Mouse (Mus musculus) limb, embryonic 14.5 days (tissue): ENCODE results near the gene Ror2. TPM values are rescaled to one million over a fixed set of nuclear protein-coding genes. Genes with fewer than 3 reads are reported as not detected.

ENCODE experiments used
- ATAC-seq: fragments of 200-750 bp; cut with Nextera tagmentation; 2 replicates; pipeline ENCODE4 v1.8.0; 2017; ENCODE audit warnings: low read depth, moderate number of reproducible peaks, moderate TSS enrichment; ENCODE audit not compliant: low FRiP score
- DNase-seq: peaks from one replicate; pipeline ENCODE4 v3.0.0-alpha.2; 2015; ENCODE audit warnings: low spot score
- H3K27ac ChIP-seq: fragments of 300-500 bp; sonication (generic); replicated peaks from 2 replicates; pipeline ENCODE4 v1.5.1; 2014; ENCODE audit warnings: low read depth, mild to moderate bottlenecking, low read length, moderate library complexity, mixed read lengths
- H3K27me3 ChIP-seq: fragments of 300-500 bp; sonication (generic); 2 replicates; pipeline ENCODE4 v1.6.1; 2014; ENCODE audit warnings: low read length, mixed read lengths; ENCODE audit not compliant: control insufficient read depth, insufficient read depth
- H3K36me3 ChIP-seq: fragments of 300-500 bp; sonication (generic); 2 replicates; pipeline ENCODE4 v1.6.1; 2014; ENCODE audit warnings: mild to moderate bottlenecking, low read length, moderate library complexity, mixed read lengths; ENCODE audit not compliant: control insufficient read depth, insufficient read depth
- H3K4me1 ChIP-seq: fragments of 300-500 bp; sonication (generic); 2 replicates; pipeline ENCODE4 v1.6.1; 2014; ENCODE audit warnings: antibody characterized with exemption, low read length, mixed read lengths; ENCODE audit not compliant: control insufficient read depth, insufficient read depth
- H3K4me2 ChIP-seq: fragments of 300-500 bp; sonication (generic); replicated peaks from 2 replicates; pipeline ENCODE4 v1.6.1; 2014; ENCODE audit warnings: low read depth, mild to moderate bottlenecking, low read length, moderate library complexity; ENCODE audit not compliant: severe bottlenecking
- H3K4me3 ChIP-seq: fragments of 300-500 bp; sonication (generic); replicated peaks from 2 replicates; pipeline ENCODE4 v1.5.1; 2014; ENCODE audit warnings: low read length
- H3K9ac ChIP-seq: fragments of 300-500 bp; sonication (generic); 2 replicates; pipeline ENCODE4 v1.6.1; 2014; ENCODE audit warnings: mild to moderate bottlenecking, low read depth, low read length, moderate library complexity; ENCODE audit not compliant: severe bottlenecking
- H3K9me3 ChIP-seq: fragments of 300-500 bp; sonication (generic); 2 replicates; pipeline ENCODE4 v1.6.1; 2016; ENCODE audit warnings: low read length; ENCODE audit not compliant: control insufficient read depth
- POLR2A ChIP-seq: fragments of 200-500 bp; IDR thresholded peaks from 2 replicates; pipeline ENCODE4 v1.8.0; 2012; ENCODE audit warnings: inconsistent platforms, mild to moderate bottlenecking, moderate library complexity, borderline replicate concordance; ENCODE audit not compliant: insufficient read depth, insufficient read length; ENCODE audit errors: extremely low read depth
- WGBS: fragments of 180-500 bp; shearing (Covaris S2); extraction: QIAGEN DNeasy Blood & Tissue Kit; methylation state at CpG from one replicate; pipeline ENCODE4 v1.1.7; 2014; 5-methylcytosine and 5-hydroxymethylcytosine counted together
- polyA plus RNA-seq, 2 experiments: library from polyadenylated mRNA; depleted of rRNA in 1 of 2; stranded (reverse) in 1 of 2; unstranded in 1 of 2; fragments of >200 nt; fragmentation: Nextera tagmentation in 1 of 2; extraction: Ambion mirVana in 1 of 2; gene quantifications; 2 replicates each; pipeline versions ENCODE4 v1.2.1 to v1.2.3; 2012 to 2014

The Ror2 gene
- polyA plus RNA-seq, 2 experiments: 19.0 to 33.0 TPM

GRCm38 (mm10) chr13:53145511-53145910, 140.4 kb downstream of the Ror2 start:
- no peak for TF ChIP-seq POLR2A
- Histone ChIP-seq H3K9me3 (no peaks in the 10 kb centered on the region), H3K27me3 (no peaks in the 10 kb centered on the region), H3K27ac (no peak overlapping the region), H3K4me2 (no peak overlapping the region), H3K4me1 (peaks cover 22% of the 10 kb centered on the region), H3K9ac (no peak overlapping the region), H3K36me3 (no peaks in the 10 kb centered on the region; the same call in 1 of the 2 replicates), H3K4me3 (no peak overlapping the region)
- 52% methylated on average over 3 of the region's 3 CpGs for WGBS
- DNase-seq: no peak
- no peak for ATAC-seq

GRCm38 (mm10) chr13:53143076-53143475, 142.8 kb downstream of the Ror2 start:
- no peak for TF ChIP-seq POLR2A
- ATAC-seq (no peak), DNase-seq (no peak)
- Histone ChIP-seq H3K4me3 (no peak overlapping the region), H3K36me3 (no peaks in the 10 kb centered on the region; the same call in 1 of the 2 replicates), H3K4me1 (peaks cover 19% of the 10 kb centered on the region), H3K9ac (no peak overlapping the region), H3K27ac (no peak overlapping the region), H3K9me3 (peaks cover 4% of the 10 kb centered on the region; the same call in 1 of the 2 replicates), H3K4me2 (no peak overlapping the region), H3K27me3 (no peaks in the 10 kb centered on the region)
- WGBS: 11% methylated on average over 5 of the region's 5 CpGs

- ATAC-seq: no peak
- Histone ChIP-seq H3K36me3 (no peaks in the 10 kb centered on the region; the same call in 1 of the 2 replicates), H3K4me3 (no peak overlapping the region), H3K4me2 (no peak overlapping the region), H3K4me1 (peaks cover 19% of the 10 kb centered on the region), H3K27me3 (no peaks in the 10 kb centered on the region), H3K9me3 (peaks cover 6% of the 10 kb centered on the region; the same call in 1 of the 2 replicates), H3K27ac (no peak overlapping the region), H3K9ac (no peak overlapping the region)
- no peak for TF ChIP-seq POLR2A
- 48% methylated on average over 10 of the region's 10 CpGs for WGBS
- no peak for DNase-seq
Measured at GRCm38 (mm10) chr13:53142268-53142667, 143.7 kb downstream of the Ror2 start.

- ATAC-seq (no peak), DNase-seq (no peak)
- Histone ChIP-seq H3K4me1 (peaks cover 19% of the 10 kb centered on the region), H3K4me3 (no peak overlapping the region), H3K27me3 (no peaks in the 10 kb centered on the region), H3K27ac (no peak overlapping the region), H3K9me3 (peaks cover 6% of the 10 kb centered on the region; the same call in 1 of the 2 replicates), H3K36me3 (no peaks in the 10 kb centered on the region), H3K4me2 (no peak overlapping the region), H3K9ac (no peak overlapping the region)
- no peak for TF ChIP-seq POLR2A
- 78% methylated on average over 2 of the region's 2 CpGs for WGBS
Measured at GRCm38 (mm10) chr13:53140298-53140697, 145.6 kb downstream of the Ror2 start.

GRCm38 (mm10) chr13:53130567-53130966, 155.4 kb downstream of the Ror2 start:
- TF ChIP-seq POLR2A: no peak
- Histone ChIP-seq H3K4me1 (peaks cover 23% of the 10 kb centered on the region), H3K27ac (0 out of 2 replicates have a peak overlapping the region, but pooled peaks have one; percentile 28), H3K4me3 (no peak overlapping the region), H3K36me3 (peaks cover 9% of the 10 kb centered on the region; the same call in 1 of the 2 replicates), H3K9ac (no peak overlapping the region), H3K9me3 (no peaks in the 10 kb centered on the region), H3K27me3 (no peaks in the 10 kb centered on the region), H3K4me2 (no peak overlapping the region)
- peak; percentile 53; the same call in 1 of the 2 replicates for ATAC-seq
- peak; percentile 67 for DNase-seq
- WGBS: 27% methylated on average over 13 of the region's 13 CpGs
